Mouse (Mus musculus) heart, adult 2 months (tissue): ENCODE data around the gene Fam219b. TPM values are rescaled to one million over a fixed set of nuclear protein-coding genes. Genes with fewer than 3 reads are reported as not detected.
A peak's percentile ranks its signal among the peaks of the same experiment; 100 is the strongest.

Experiments
- DNase-seq, 2 experiments: peaks; one replicate each; pipeline ENCODE4 v3.0.0; 2021
- H3K27ac ChIP-seq: fragments of 200-600 bp; 2 replicates; pipeline ENCODE4 v1.8.1; 2022
- H3K27me3 ChIP-seq: fragments of 200-500 bp; 2 replicates; pipeline ENCODE4 v1.6.1; 2012; ENCODE audit warnings: mild to moderate bottlenecking, low read length, inconsistent platforms, mixed read lengths; ENCODE audit not compliant: control insufficient read depth, insufficient read depth
- H3K36me3 ChIP-seq: fragments of 200-500 bp; 2 replicates; pipeline ENCODE4 v1.6.1; 2012; ENCODE audit warnings: low read length, inconsistent platforms; ENCODE audit not compliant: control insufficient read depth, insufficient read depth
- H3K4me1 ChIP-seq: fragments of 200-500 bp; 2 replicates; pipeline ENCODE4 v1.6.1; 2011; ENCODE audit warnings: low read length; ENCODE audit not compliant: control insufficient read depth, insufficient read depth
- H3K4me3 ChIP-seq: fragments of 200-600 bp; 2 replicates; pipeline ENCODE4 v1.8.1; 2022
- H3K79me2 ChIP-seq: fragments of 200-500 bp; replicated peaks from 2 replicates; pipeline ENCODE4 v1.6.1; 2012; ENCODE audit warnings: mild to moderate bottlenecking, inconsistent platforms, low read length, moderate library complexity, mixed read lengths; ENCODE audit not compliant: control insufficient read depth, insufficient read depth
- H3K9ac ChIP-seq: fragments of 200-500 bp; 2 replicates; pipeline ENCODE4 v1.6.1; 2012; ENCODE audit warnings: low read depth, mild to moderate bottlenecking, control low read depth, inconsistent platforms, low read length, mixed read lengths
- CTCF ChIP-seq: fragments of 200-600 bp; IDR thresholded peaks from 2 replicates; pipeline ENCODE4 v1.8.1; 2022; ENCODE audit warnings: antibody characterized with exemption, mild to moderate bottlenecking, moderate library complexity
- EP300 ChIP-seq: fragments of 200-500 bp; IDR thresholded peaks from 2 replicates; pipeline ENCODE4 v1.6.1; 2011; ENCODE audit warnings: low read depth, low read length, control low read depth; ENCODE audit not compliant: insufficient read depth
- POLR2A ChIP-seq: fragments of 200-500 bp; IDR thresholded peaks from 2 replicates; pipeline ENCODE4 v1.6.1; 2011; ENCODE audit warnings: mild to moderate bottlenecking, low read depth, low read length, control low read depth; ENCODE audit not compliant: insufficient read depth
- WGBS: fragments of 180-500 bp; shearing (Covaris S2); methylation state at CpG from one replicate; pipeline ENCODE4 v1.1.7; 2018; 5-methylcytosine and 5-hydroxymethylcytosine counted together
- intact Hi-C: fragments of 180-260 bp; cut with DNase I; formaldehyde crosslinking; loops from one replicate; pipeline ENCODE4 v1.15.1; 2025
- polyA plus RNA-seq: library from polyadenylated mRNA; depleted of rRNA; stranded (reverse); fragments of >200 nt; gene quantifications from 2 replicates; pipeline ENCODE4 v1.2.3, GENCODE M21; 2012
- total RNA-seq, 2 experiments: library from RNA; stranded (reverse); gene quantifications; 2 replicates each; pipeline ENCODE4 v1.2.3; 2021

The Fam219b gene
- total and polyA plus RNA-seq, 3 experiments = 3.1 to 8.3 (median 8.1) TPM

DNA sequence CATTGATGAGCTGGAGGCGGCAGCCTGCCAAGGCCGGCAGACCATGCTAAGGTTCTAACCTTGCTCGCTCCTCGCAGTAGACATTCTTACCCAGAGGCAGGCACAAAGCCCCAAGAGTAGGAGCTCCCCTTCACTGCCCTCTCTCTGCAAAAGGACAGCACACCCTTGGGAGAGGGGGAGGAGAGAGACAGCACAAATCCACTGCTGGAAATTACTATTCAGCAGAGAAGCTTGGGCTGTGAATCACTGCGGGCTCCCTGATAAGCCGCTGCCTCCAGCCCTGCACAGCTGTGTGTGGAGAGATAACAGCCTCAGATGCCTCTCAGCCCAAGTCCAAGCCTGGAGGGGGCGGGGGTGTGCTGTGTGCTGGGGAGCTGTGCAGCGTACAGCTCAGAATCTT is 31.6 kb upstream of the Fam219b start:
- peak; percentile 46; the same call in 1 of the 2 replicates for TF ChIP-seq EP300
- peak; percentile 19 for TF ChIP-seq CTCF
- no peak for TF ChIP-seq POLR2A
- H3K4me3 ChIP-seq = no peak overlapping the region
- no peaks in the 10 kb centered on the region for H3K79me2 ChIP-seq
- no peak overlapping the region for H3K9ac ChIP-seq
- H3K27me3 ChIP-seq = peaks cover 5% of the 10 kb centered on the region
- peak; percentile 72 to 82 for DNase-seq
- peak overlapping the region; percentile 36; the same call in 1 of the 2 replicates for H3K27ac ChIP-seq
- H3K4me1 ChIP-seq = no peaks in the 10 kb centered on the region
- 2% methylated on average over 8 of the region's 8 CpGs for WGBS
- no peaks in the 10 kb centered on the region for H3K36me3 ChIP-seq
- intact Hi-C loops = no loop called here

DNA sequence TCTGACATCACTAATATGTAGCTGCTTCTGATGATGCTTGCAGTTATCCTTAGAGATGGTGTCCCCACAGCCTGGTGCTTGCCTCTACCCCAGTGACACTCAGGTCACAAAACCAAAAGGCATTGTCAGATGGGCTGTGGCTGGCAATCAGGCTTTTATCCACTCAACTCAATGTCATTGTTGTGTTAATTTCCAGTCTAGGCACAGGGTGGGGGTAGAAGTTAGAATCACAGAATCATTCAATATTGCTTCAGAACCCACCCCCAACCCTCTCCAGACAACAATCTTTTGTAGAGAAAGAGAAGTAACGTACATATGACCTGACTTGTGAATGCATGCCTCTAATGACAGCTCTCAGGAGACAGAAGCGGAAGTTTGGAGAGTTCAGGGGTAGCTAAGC is 26.8 kb upstream of the Fam219b start:
- intact Hi-C loops = no loop called here
- 89% methylated on average over 2 of the region's 2 CpGs for WGBS
- TF ChIP-seq POLR2A = no peak
- no peak for TF ChIP-seq CTCF
- no peak for TF ChIP-seq EP300
- no peaks in the 10 kb centered on the region for H3K4me1 ChIP-seq
- no peak for DNase-seq
- no peaks in the 10 kb centered on the region for H3K79me2 ChIP-seq
- no peak overlapping the region for H3K27ac ChIP-seq
- H3K4me3 ChIP-seq = no peak overlapping the region
- no peaks in the 10 kb centered on the region for H3K36me3 ChIP-seq
- H3K9ac ChIP-seq = no peak overlapping the region
- no peaks in the 10 kb centered on the region for H3K27me3 ChIP-seq

DNA sequence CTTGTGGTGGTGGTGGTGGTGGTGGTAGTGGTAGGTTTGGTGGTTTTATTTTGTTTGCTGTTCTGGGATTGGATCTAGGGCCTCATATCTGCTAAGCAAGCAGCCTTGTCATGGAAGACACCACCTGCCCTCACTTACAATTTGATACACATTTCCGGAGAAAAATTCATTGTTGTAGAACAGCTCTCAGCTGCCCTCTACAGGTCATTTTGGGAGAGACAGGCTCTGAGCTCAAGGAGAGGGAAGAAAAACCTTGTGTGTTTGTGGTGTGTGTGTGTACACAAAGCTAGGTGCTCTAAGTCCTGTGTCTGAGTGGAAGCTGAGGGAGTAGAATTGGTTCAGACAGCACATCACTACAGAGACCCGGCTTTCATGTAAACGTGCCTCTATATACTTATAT is 20.2 kb upstream of the Fam219b start:
- Histone ChIP-seq H3K36me3 (peaks cover under 1% of the 10 kb centered on the region; the same call in 1 of the 2 replicates), H3K27me3 (no peaks in the 10 kb centered on the region), H3K27ac (no peak overlapping the region), H3K4me1 (peaks cover 2% of the 10 kb centered on the region), H3K9ac (no peak overlapping the region), H3K79me2 (peaks cover 1% of the 10 kb centered on the region; the same call in 1 of the 2 replicates), H3K4me3 (no peak overlapping the region)
- TF ChIP-seq CTCF (peak; percentile 93), EP300 (no peak), POLR2A (no peak)
- intact Hi-C loops = loop anchor here (1.0 to 5.0 kb wide), 2 partner anchors 32 to 255 kb away; partner anchors contain the start of gene 1700017B05Rik
- DNase-seq = peak; percentile 45 to 70
- WGBS = 4% methylated on average over 3 of the region's 3 CpGs

DNA sequence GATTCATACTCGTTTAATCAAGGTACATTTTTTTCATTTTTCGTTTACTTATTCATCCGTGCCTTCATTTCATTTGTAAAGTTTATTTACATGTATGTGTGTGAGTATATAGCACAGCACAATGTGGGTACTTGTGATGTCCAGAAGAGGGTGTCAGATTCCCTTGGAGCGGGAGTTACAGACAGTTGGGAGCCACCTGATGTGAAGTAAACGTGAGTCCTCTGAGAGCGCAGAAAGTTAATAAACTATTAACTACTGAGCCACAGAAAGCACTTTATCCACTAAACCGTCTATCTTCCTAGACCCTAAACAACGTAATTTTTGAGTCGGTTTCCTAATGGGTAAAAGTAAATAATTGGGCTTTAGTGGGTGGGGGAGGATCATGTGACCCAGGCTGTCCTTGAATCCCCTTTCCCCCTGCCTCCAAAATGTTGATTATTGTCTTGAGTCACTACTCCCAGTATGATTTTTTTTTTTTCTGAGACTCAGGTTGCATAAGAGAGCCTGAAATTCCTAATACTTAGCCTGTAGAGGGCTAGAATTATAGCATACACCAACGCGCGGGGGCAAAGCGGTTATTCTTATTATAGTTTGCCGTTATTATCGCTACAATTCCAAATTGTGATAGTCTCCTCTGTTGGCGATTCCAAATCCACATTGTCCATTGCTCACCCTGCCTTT is 16.8 kb upstream of the Fam219b start:
- H3K27me3 ChIP-seq = no peaks in the 10 kb centered on the region
- TF ChIP-seq CTCF (0 out of 2 replicates have a peak, but pooled peaks have one; percentile 11), EP300 (no peak)
- no peak for DNase-seq
- peaks cover 7% of the 10 kb centered on the region for H3K4me1 ChIP-seq
- peaks cover 3% of the 10 kb centered on the region for H3K79me2 ChIP-seq
- intact Hi-C loops = loop anchor here (5.0 to 10.0 kb wide), 3 partner anchors 137 to 586 kb away; partner anchors contain the start of gene Imp3
- peak overlapping the region; percentile 99 for H3K27ac ChIP-seq
- H3K4me3 ChIP-seq = peak overlapping the region; percentile 92
- peaks cover 15% of the 10 kb centered on the region for H3K36me3 ChIP-seq
- WGBS = 30% methylated on average over 16 of the region's 16 CpGs
- H3K9ac ChIP-seq = peak overlapping the region; percentile 76

DNA sequence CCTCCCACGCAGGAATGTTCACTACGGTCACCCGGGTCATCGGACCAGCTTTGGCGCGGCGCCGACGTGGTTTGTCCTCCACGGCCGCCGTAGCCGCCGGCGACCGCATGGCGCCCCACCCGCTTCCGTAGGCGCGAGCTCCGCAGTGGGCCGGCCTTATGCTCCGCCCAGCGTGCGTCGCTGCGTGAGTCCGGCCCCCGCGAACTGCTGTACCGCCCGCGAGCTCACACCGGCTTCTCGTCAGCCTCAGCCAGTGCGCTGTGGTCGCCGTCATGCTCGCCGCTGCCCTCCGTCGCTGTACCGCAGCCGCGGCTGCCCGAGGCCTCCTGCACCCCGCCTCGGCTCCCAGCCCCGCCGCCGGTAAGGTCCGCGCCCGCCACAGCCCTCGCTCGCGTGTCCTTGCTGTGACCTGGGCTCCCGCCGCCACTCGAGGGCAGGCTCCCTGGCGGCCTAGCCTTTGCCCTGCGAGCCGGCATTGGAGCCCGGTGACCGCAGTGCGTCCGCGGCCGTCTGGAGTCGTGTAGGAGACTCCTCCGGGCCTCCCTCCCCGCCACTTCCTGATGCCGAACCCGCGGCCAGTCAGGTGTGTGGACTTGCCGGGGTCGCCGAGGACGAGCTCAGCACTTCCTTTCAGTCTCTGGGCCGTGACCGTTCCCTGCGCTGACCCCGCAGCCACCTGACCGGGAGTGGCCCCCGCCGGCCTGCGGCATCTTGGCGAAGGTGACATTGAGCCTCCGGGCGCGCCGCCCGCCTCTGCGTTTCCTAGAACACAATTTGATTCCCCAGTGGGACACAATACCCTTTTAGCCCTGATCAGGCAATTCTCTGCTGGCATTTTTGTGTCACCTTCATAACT is 16.0 kb upstream of the Fam219b start, which contains the start of gene Cox5a:
Gene Cox5a, plus strand, starts transcription at position 219 of the 856 bp plus-strand sequence.
- intact Hi-C loops = loop anchor here (5.0 to 10.0 kb wide), 3 partner anchors 136 to 586 kb away; partner anchors contain the start of gene Imp3
- peak; percentile 93 for TF ChIP-seq POLR2A
- peak; percentile 75; the same call in 1 of the 2 replicates for TF ChIP-seq EP300
- no peak for TF ChIP-seq CTCF
- H3K27ac ChIP-seq = peak within 1 kb of the TSS; percentile 99
- peak within 1 kb of the TSS; percentile 95 for H3K9ac ChIP-seq
- H3K27me3 ChIP-seq = no peaks in the 10 kb centered on the region
- under 1% methylated on average over 95 of the region's 95 CpGs for WGBS
- peak within 1 kb of the TSS; percentile 92 for H3K4me3 ChIP-seq
- DNase-seq = peak; percentile 97 to 99
- peaks cover 23% of the 10 kb centered on the region for H3K36me3 ChIP-seq
- H3K4me1 ChIP-seq = peaks cover 7% of the 10 kb centered on the region
- peaks cover 3% of the 10 kb centered on the region for H3K79me2 ChIP-seq
